Mouse (Mus musculus) midbrain, embryonic 14.5 days (tissue): ENCODE data around the gene Samhd1. TPM values are rescaled to one million over a fixed set of nuclear protein-coding genes. Genes with fewer than 3 reads are reported as not detected.

Experiments
- ATAC-seq: fragments of 200-750 bp; cut with Nextera tagmentation; 2 replicates; pipeline ENCODE4 v1.8.0; 2017; ENCODE audit warnings: moderate number of reproducible peaks, moderate library complexity; ENCODE audit not compliant: low FRiP score, low TSS enrichment
- DNase-seq: peaks from one replicate; pipeline ENCODE4 v3.0.0-alpha.2; 2015
- H3K27ac ChIP-seq: fragments of 300-500 bp; sonication (generic); replicated peaks from 2 replicates; pipeline ENCODE4 v1.5.1; 2014; ENCODE audit warnings: mild to moderate bottlenecking, low read depth, low read length, moderate library complexity
- H3K27me3 ChIP-seq: fragments of 300-500 bp; sonication (generic); 2 replicates; pipeline ENCODE4 v1.6.1; 2014; ENCODE audit warnings: low read length, control low read depth, mixed read lengths; ENCODE audit not compliant: control insufficient read depth, insufficient read depth
- H3K36me3 ChIP-seq: fragments of 300-500 bp; sonication (generic); 2 replicates; pipeline ENCODE4 v1.6.1; 2014; ENCODE audit warnings: low read length, control low read depth; ENCODE audit not compliant: control insufficient read depth, insufficient read depth
- H3K4me1 ChIP-seq: fragments of 300-500 bp; sonication (generic); 2 replicates; pipeline ENCODE4 v1.6.1; 2014; ENCODE audit warnings: mild to moderate bottlenecking, antibody characterized with exemption, low read length, control low read depth; ENCODE audit not compliant: control insufficient read depth, insufficient read depth
- H3K4me2 ChIP-seq: fragments of 300-500 bp; sonication (generic); 2 replicates; pipeline ENCODE4 v1.6.1; 2014; ENCODE audit warnings: mild to moderate bottlenecking, low read length, moderate library complexity
- H3K4me3 ChIP-seq: fragments of 300-500 bp; sonication (generic); replicated peaks from 2 replicates; pipeline ENCODE4 v1.5.1; 2014; ENCODE audit warnings: low read depth, low read length
- H3K9ac ChIP-seq: fragments of 300-500 bp; sonication (generic); replicated peaks from 2 replicates; pipeline ENCODE4 v1.6.1; 2014; ENCODE audit warnings: mild to moderate bottlenecking, low read length, moderate library complexity
- H3K9me3 ChIP-seq: fragments of 300-500 bp; sonication (generic); 2 replicates; pipeline ENCODE4 v1.6.1; 2016; ENCODE audit warnings: low read length, control low read depth, mixed read lengths; ENCODE audit not compliant: control insufficient read depth
- WGBS: fragments of 180-500 bp; shearing (Covaris S2); extraction: QIAGEN DNeasy Blood & Tissue Kit; methylation state at CpG from one replicate; pipeline ENCODE4 v1.1.7; 2014; 5-methylcytosine and 5-hydroxymethylcytosine counted together
- polyA plus RNA-seq: library from polyadenylated mRNA; unstranded; fragments of >200 nt; fragmentation: Nextera tagmentation; extraction: Ambion mirVana; gene quantifications from 2 replicates; pipeline ENCODE4 v1.2.1, GENCODE M21; 2014

The Samhd1 gene
- polyA plus RNA-seq, 1 experiment from 2014 or later = 12.1 TPM

DNA sequence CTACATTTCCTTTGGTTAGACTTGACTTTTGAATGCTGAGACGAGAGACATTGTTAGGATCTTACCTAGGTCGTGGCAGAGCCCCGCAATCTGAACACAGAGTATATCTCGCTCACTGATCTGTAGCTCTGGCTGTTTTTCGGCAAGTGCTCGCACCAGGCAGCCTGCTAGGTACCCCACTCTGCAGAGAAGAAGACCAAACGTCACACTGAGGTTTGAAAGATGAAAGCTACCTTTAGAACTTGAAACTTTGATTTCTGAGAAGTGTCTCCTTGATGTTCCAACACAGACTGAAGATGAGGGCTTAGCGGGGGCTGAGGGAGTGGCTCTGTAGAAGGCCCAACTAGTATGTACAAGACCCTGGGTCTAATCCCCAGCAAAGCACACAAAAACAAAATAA is 13.3 kb downstream of the Samhd1 start:
- Histone ChIP-seq H3K4me2 (no peak overlapping the region), H3K4me3 (no peak overlapping the region), H3K27me3 (no peaks in the 10 kb centered on the region), H3K4me1 (no peaks in the 10 kb centered on the region), H3K27ac (no peak overlapping the region), H3K9ac (no peak overlapping the region), H3K36me3 (peaks cover 19% of the 10 kb centered on the region), H3K9me3 (no peaks in the 10 kb centered on the region)
- ATAC-seq (no peak), DNase-seq (no peak)
- 90% methylated on average over 8 of the region's 8 CpGs for whole genome bisulfite sequencing

GRCm38 (mm10) chr2:157119075-157119474 is 16.0 kb downstream of the Samhd1 start:
- Histone ChIP-seq H3K27me3 (no peaks in the 10 kb centered on the region), H3K27ac (no peak overlapping the region), H3K4me1 (no peaks in the 10 kb centered on the region), H3K9ac (no peak overlapping the region), H3K9me3 (no peaks in the 10 kb centered on the region), H3K36me3 (peaks cover 19% of the 10 kb centered on the region), H3K4me2 (no peak overlapping the region), H3K4me3 (no peak overlapping the region)
- no peak for DNase-seq
- no peak for ATAC-seq
- WGBS = 76% methylated on average over 3 of the region's 3 CpGs

- no peak overlapping the region for H3K4me3 ChIP-seq
- H3K4me1 ChIP-seq = no peaks in the 10 kb centered on the region
- ATAC-seq = no peak
- H3K27me3 ChIP-seq = no peaks in the 10 kb centered on the region
- H3K9me3 ChIP-seq = no peaks in the 10 kb centered on the region
- DNase-seq = no peak
- no peak overlapping the region for H3K9ac ChIP-seq
- H3K36me3 ChIP-seq = peaks cover 24% of the 10 kb centered on the region
- 88% methylated on average over 4 of the region's 4 CpGs for WGBS
- H3K27ac ChIP-seq = no peak overlapping the region
- H3K4me2 ChIP-seq = no peak overlapping the region
Measured at GRCm38 (mm10) chr2:157118556-157118955, 16.5 kb downstream of the Samhd1 start.

GRCm38 (mm10) chr2:157116964-157117363 is 18.1 kb downstream of the Samhd1 start:
- no peak for ATAC-seq
- Histone ChIP-seq H3K27ac (no peak overlapping the region), H3K9ac (no peak overlapping the region), H3K36me3 (peaks cover 27% of the 10 kb centered on the region), H3K4me1 (no peaks in the 10 kb centered on the region), H3K4me2 (no peak overlapping the region), H3K4me3 (no peak overlapping the region), H3K9me3 (no peaks in the 10 kb centered on the region), H3K27me3 (no peaks in the 10 kb centered on the region)
- WGBS = 23% methylated on average over 3 of the region's 3 CpGs
- DNase-seq = peak; percentile 77

DNA sequence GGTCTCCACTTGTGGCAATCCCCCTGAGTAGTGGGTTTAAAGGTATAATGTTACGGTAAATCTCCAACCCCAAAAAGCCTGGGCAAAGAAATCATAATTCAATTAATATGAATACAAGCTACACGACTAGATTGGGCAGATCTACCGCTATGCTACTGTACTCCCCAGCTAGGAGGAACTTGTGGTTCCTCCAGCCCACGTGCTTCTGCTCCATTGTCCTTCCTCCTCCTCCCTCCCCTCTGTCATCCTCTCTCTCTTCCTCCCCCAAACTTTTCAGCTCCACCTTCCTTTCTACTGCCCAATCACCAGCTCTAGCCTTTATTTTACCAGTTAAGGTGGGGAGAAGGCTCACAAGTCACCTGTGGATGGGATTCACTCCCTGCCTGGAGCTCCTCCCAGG is 26.8 kb downstream of the Samhd1 start:
- Histone ChIP-seq H3K4me2 (no peak overlapping the region), H3K4me3 (no peak overlapping the region), H3K36me3 (peaks cover 20% of the 10 kb centered on the region; the same call in 1 of the 2 replicates), H3K27me3 (no peaks in the 10 kb centered on the region), H3K27ac (no peak overlapping the region), H3K4me1 (no peaks in the 10 kb centered on the region), H3K9ac (no peak overlapping the region), H3K9me3 (no peaks in the 10 kb centered on the region)
- WGBS = 90% methylated on average over 4 of the region's 4 CpGs
- no peak for ATAC-seq
- DNase-seq = no peak

- DNase-seq = no peak
- no peaks in the 10 kb centered on the region for H3K27me3 ChIP-seq
- no peak for ATAC-seq
- no peak overlapping the region for H3K4me3 ChIP-seq
- H3K9ac ChIP-seq = no peak overlapping the region
- H3K36me3 ChIP-seq = peaks cover 24% of the 10 kb centered on the region; the same call in 1 of the 2 replicates
- no peak overlapping the region for H3K4me2 ChIP-seq
- H3K27ac ChIP-seq = no peak overlapping the region
- H3K9me3 ChIP-seq = no peaks in the 10 kb centered on the region
- H3K4me1 ChIP-seq = no peaks in the 10 kb centered on the region
- 91% methylated on average over 8 of the region's 8 CpGs for WGBS
Measured at GRCm38 (mm10) chr2:157104454-157104853, 30.6 kb downstream of the Samhd1 start.

DNA sequence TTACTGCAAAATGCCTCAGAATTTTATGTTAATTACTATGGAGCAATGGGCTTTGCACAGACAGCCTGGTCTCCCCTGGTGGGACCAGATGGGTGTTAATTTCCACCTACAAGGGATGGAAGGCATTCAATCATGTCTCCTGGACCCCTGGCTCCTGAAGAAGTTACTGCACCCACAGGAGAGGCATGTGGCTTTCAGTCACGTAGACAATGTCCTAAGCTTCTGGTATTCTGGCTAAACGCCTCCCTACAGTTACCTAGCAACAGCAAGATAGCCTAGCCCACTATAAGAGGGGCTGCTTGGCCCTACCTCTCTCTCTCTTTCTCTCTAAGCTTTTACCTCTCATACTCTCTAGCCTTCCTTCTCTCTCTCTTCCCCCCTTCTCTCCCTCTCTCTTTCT is 32.8 kb downstream of the Samhd1 start:
- Histone ChIP-seq H3K27me3 (no peaks in the 10 kb centered on the region), H3K9ac (no peak overlapping the region), H3K9me3 (no peaks in the 10 kb centered on the region), H3K36me3 (peaks cover 22% of the 10 kb centered on the region; the same call in 1 of the 2 replicates), H3K4me3 (no peak overlapping the region), H3K27ac (no peak overlapping the region), H3K4me1 (no peaks in the 10 kb centered on the region), H3K4me2 (no peak overlapping the region)
- no peak for ATAC-seq
- no peak for DNase-seq
- 22% methylated on average over 2 of the region's 2 CpGs for WGBS

- Histone ChIP-seq H3K4me2 (no peak overlapping the region), H3K36me3 (peaks cover 22% of the 10 kb centered on the region; the same call in 1 of the 2 replicates), H3K4me3 (no peak overlapping the region), H3K4me1 (no peaks in the 10 kb centered on the region), H3K27me3 (no peaks in the 10 kb centered on the region), H3K9me3 (no peaks in the 10 kb centered on the region), H3K9ac (no peak overlapping the region), H3K27ac (no peak overlapping the region)
- ATAC-seq (no peak), DNase-seq (no peak)
- WGBS = 98% methylated on average over 9 of the region's 9 CpGs
Measured at GRCm38 (mm10) chr2:157101650-157102049, 33.4 kb downstream of the Samhd1 start.

- peaks cover 22% of the 10 kb centered on the region; the same call in 1 of the 2 replicates for H3K36me3 ChIP-seq
- H3K4me2 ChIP-seq = no peak overlapping the region
- WGBS = 90% methylated on average over 12 of the region's 12 CpGs
- no peaks in the 10 kb centered on the region for H3K9me3 ChIP-seq
- H3K4me1 ChIP-seq = no peaks in the 10 kb centered on the region
- H3K4me3 ChIP-seq = no peak overlapping the region
- no peak overlapping the region for H3K9ac ChIP-seq
- no peak for ATAC-seq
- H3K27ac ChIP-seq = no peak overlapping the region
- no peak for DNase-seq
- H3K27me3 ChIP-seq = no peaks in the 10 kb centered on the region
Measured at GRCm38 (mm10) chr2:157100319-157100605, 34.8 kb downstream of the Samhd1 start.
